Mouse (Mus musculus) C2C12 (cell line): ENCODE data around the gene Tmem97.

Experiments
- CTCF ChIP-seq: IDR thresholded peaks from one replicate; pipeline ENCODE4 v1.5.1; 2011; ENCODE audit not compliant: control insufficient read depth, insufficient read depth, insufficient read length
- FOSL1 ChIP-seq: IDR thresholded peaks from one replicate; pipeline ENCODE4 v1.8.0; 2011; ENCODE audit warnings: mild to moderate bottlenecking, low read length; ENCODE audit not compliant: poor library complexity, insufficient read depth, severe bottlenecking
- MYOG ChIP-seq: IDR thresholded peaks from one replicate; pipeline ENCODE4 v1.6.1; 2011; ENCODE audit not compliant: control insufficient read depth, insufficient read length; ENCODE audit errors: extremely low read depth
- USF1 ChIP-seq: IDR thresholded peaks from one replicate; pipeline ENCODE4 v1.6.1; 2011; ENCODE audit warnings: low read depth, mild to moderate bottlenecking, control low read depth, moderate library complexity

DNA sequence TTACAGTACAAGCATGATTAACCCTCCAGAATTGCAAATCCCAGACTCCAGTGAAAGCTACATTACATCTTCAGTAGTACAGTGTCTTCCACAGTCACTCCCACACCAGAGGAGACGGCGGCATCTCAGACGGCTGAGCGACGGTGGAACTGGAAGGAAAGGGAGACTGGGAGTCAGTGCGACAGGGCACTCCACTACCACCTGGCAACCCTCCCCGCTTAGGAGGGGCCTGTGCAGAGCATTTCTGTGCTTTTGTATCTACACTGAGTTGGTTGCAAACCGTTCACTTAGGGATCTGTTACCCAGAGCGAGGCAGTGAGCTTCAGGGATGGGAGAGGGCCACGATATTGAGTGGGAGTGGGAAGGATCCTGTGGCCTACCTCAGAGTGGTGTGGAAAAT lies 18.2 kb upstream of the Tmem97 start:
- TF ChIP-seq CTCF: no peak
- TF ChIP-seq USF1: no peak
- TF ChIP-seq FOSL1: no peak
- no peak for TF ChIP-seq MYOG
